Mouse (Mus musculus) heart, adult 2 months (tissue): Measurements from ENCODE around the gene Nenf. TPM values are rescaled to one million over a fixed set of nuclear protein-coding genes. Genes with fewer than 3 reads are reported as not detected.

ENCODE experiments used
- DNase-seq, 2 experiments: peaks; one replicate each; pipeline ENCODE4 v3.0.0; 2021
- H3K27ac ChIP-seq: fragments of 200-600 bp; 2 replicates; pipeline ENCODE4 v1.8.1; 2022
- H3K27me3 ChIP-seq: fragments of 200-500 bp; 2 replicates; pipeline ENCODE4 v1.6.1; 2012; ENCODE audit warnings: mild to moderate bottlenecking, low read length, inconsistent platforms, mixed read lengths; ENCODE audit not compliant: control insufficient read depth, insufficient read depth
- H3K36me3 ChIP-seq: fragments of 200-500 bp; 2 replicates; pipeline ENCODE4 v1.6.1; 2012; ENCODE audit warnings: low read length, inconsistent platforms; ENCODE audit not compliant: control insufficient read depth, insufficient read depth
- H3K4me1 ChIP-seq: fragments of 200-500 bp; 2 replicates; pipeline ENCODE4 v1.6.1; 2011; ENCODE audit warnings: low read length; ENCODE audit not compliant: control insufficient read depth, insufficient read depth
- H3K4me3 ChIP-seq: fragments of 200-600 bp; 2 replicates; pipeline ENCODE4 v1.8.1; 2022
- H3K79me2 ChIP-seq: fragments of 200-500 bp; replicated peaks from 2 replicates; pipeline ENCODE4 v1.6.1; 2012; ENCODE audit warnings: mild to moderate bottlenecking, inconsistent platforms, low read length, moderate library complexity, mixed read lengths; ENCODE audit not compliant: control insufficient read depth, insufficient read depth
- H3K9ac ChIP-seq: fragments of 200-500 bp; 2 replicates; pipeline ENCODE4 v1.6.1; 2012; ENCODE audit warnings: low read depth, mild to moderate bottlenecking, control low read depth, inconsistent platforms, low read length, mixed read lengths
- CTCF ChIP-seq: fragments of 200-600 bp; IDR thresholded peaks from 2 replicates; pipeline ENCODE4 v1.8.1; 2022; ENCODE audit warnings: antibody characterized with exemption, mild to moderate bottlenecking, moderate library complexity
- EP300 ChIP-seq: fragments of 200-500 bp; IDR thresholded peaks from 2 replicates; pipeline ENCODE4 v1.6.1; 2011; ENCODE audit warnings: low read depth, low read length, control low read depth; ENCODE audit not compliant: insufficient read depth
- POLR2A ChIP-seq: fragments of 200-500 bp; IDR thresholded peaks from 2 replicates; pipeline ENCODE4 v1.6.1; 2011; ENCODE audit warnings: mild to moderate bottlenecking, low read depth, low read length, control low read depth; ENCODE audit not compliant: insufficient read depth
- WGBS: fragments of 180-500 bp; shearing (Covaris S2); methylation state at CpG from one replicate; pipeline ENCODE4 v1.1.7; 2018; 5-methylcytosine and 5-hydroxymethylcytosine counted together
- intact Hi-C: fragments of 180-260 bp; cut with DNase I; formaldehyde crosslinking; loops from one replicate; pipeline ENCODE4 v1.15.1; 2025
- polyA plus RNA-seq: library from polyadenylated mRNA; depleted of rRNA; stranded (reverse); fragments of >200 nt; gene quantifications from 2 replicates; pipeline ENCODE4 v1.2.3, GENCODE M21; 2012
- total RNA-seq, 2 experiments: library from RNA; stranded (reverse); gene quantifications; 2 replicates each; pipeline ENCODE4 v1.2.3; 2021

The Nenf gene
- total and polyA plus RNA-seq, 3 experiments = 95.9 to 182 (median 107) TPM

GRCm38 (mm10) chr1:191306316-191306715 lies 11.7 kb downstream of the Nenf start:
- Histone ChIP-seq H3K27ac (no peak overlapping the region), H3K27me3 (no peaks in the 10 kb centered on the region), H3K9ac (no peak overlapping the region), H3K36me3 (no peaks in the 10 kb centered on the region), H3K79me2 (no peaks in the 10 kb centered on the region), H3K4me3 (no peak overlapping the region), H3K4me1 (no peaks in the 10 kb centered on the region)
- TF ChIP-seq POLR2A (no peak), EP300 (no peak), CTCF (no peak)
- 82% methylated on average over 9 of the region's 9 CpGs for WGBS
- intact Hi-C loops = no loop called here
- no peak for DNase-seq

GRCm38 (mm10) chr1:191305610-191306009 lies 12.4 kb downstream of the Nenf start:
- Histone ChIP-seq H3K27me3 (no peaks in the 10 kb centered on the region), H3K36me3 (no peaks in the 10 kb centered on the region), H3K4me3 (no peak overlapping the region), H3K9ac (no peak overlapping the region), H3K4me1 (no peaks in the 10 kb centered on the region), H3K27ac (no peak overlapping the region), H3K79me2 (no peaks in the 10 kb centered on the region)
- no peak for DNase-seq
- intact Hi-C loops = no loop called here
- 77% methylated on average over 7 of the region's 7 CpGs for WGBS
- TF ChIP-seq POLR2A (no peak), EP300 (no peak), CTCF (peak; percentile 46)

- TF ChIP-seq EP300 (no peak), POLR2A (no peak), CTCF (no peak)
- Histone ChIP-seq H3K79me2 (no peaks in the 10 kb centered on the region), H3K27ac (no peak overlapping the region), H3K36me3 (no peaks in the 10 kb centered on the region), H3K4me1 (no peaks in the 10 kb centered on the region; the same call in 1 of the 2 replicates), H3K27me3 (no peaks in the 10 kb centered on the region), H3K4me3 (no peak overlapping the region), H3K9ac (no peak overlapping the region)
- intact Hi-C loops = no loop called here
- peak in 1 of 2 experiments; percentile 19 for DNase-seq
- WGBS = 48% methylated on average over 6 of the region's 6 CpGs
Observed at GRCm38 (mm10) chr1:191304216-191304615, 13.8 kb downstream of the Nenf start.

- H3K27ac ChIP-seq = no peak overlapping the region
- H3K27me3 ChIP-seq = no peaks in the 10 kb centered on the region
- TF ChIP-seq POLR2A = no peak
- no peak for TF ChIP-seq EP300
- TF ChIP-seq CTCF = no peak
- peak in 1 of 2 experiments; percentile 32 for DNase-seq
- WGBS = 47% methylated on average over 3 of the region's 3 CpGs
- intact Hi-C loops = no loop called here
- peaks cover 3% of the 10 kb centered on the region for H3K4me1 ChIP-seq
- no peak overlapping the region for H3K4me3 ChIP-seq
- no peaks in the 10 kb centered on the region for H3K36me3 ChIP-seq
- H3K79me2 ChIP-seq = no peaks in the 10 kb centered on the region
- no peak overlapping the region for H3K9ac ChIP-seq
Observed at GRCm38 (mm10) chr1:191303736-191304135, 14.3 kb downstream of the Nenf start.

- H3K9ac ChIP-seq = no peak overlapping the region
- DNase-seq = peak; percentile 43 to 64
- WGBS = 44% methylated on average over 4 of the region's 4 CpGs
- no peaks in the 10 kb centered on the region for H3K79me2 ChIP-seq
- intact Hi-C loops = no loop called here
- TF ChIP-seq EP300 = no peak
- no peak for TF ChIP-seq CTCF
- no peak for TF ChIP-seq POLR2A
- H3K27ac ChIP-seq = peak overlapping the region; percentile 77
- H3K27me3 ChIP-seq = no peaks in the 10 kb centered on the region
- no peaks in the 10 kb centered on the region for H3K36me3 ChIP-seq
- H3K4me1 ChIP-seq = peaks cover 3% of the 10 kb centered on the region
- no peak overlapping the region for H3K4me3 ChIP-seq
Observed at GRCm38 (mm10) chr1:191301903-191302302, 16.1 kb downstream of the Nenf start.

- H3K4me3 ChIP-seq = peak overlapping the region; percentile 39
- intact Hi-C loops = no loop called here
- no peaks in the 10 kb centered on the region for H3K36me3 ChIP-seq
- WGBS = 34% methylated on average over 11 of the region's 11 CpGs
- H3K9ac ChIP-seq = peak overlapping the region; percentile 45
- peak overlapping the region; percentile 90 for H3K27ac ChIP-seq
- H3K27me3 ChIP-seq = no peaks in the 10 kb centered on the region
- peak; percentile 89; the same call in 1 of the 2 replicates for TF ChIP-seq EP300
- TF ChIP-seq POLR2A = peak; percentile 65; the same call in 1 of the 2 replicates
- peak; percentile 80 for TF ChIP-seq CTCF
- DNase-seq = peak; percentile 63 to 76
- no peaks in the 10 kb centered on the region for H3K79me2 ChIP-seq
- peaks cover 7% of the 10 kb centered on the region for H3K4me1 ChIP-seq
Observed at GRCm38 (mm10) chr1:191299215-191299942, 18.6 kb downstream of the Nenf start.
